Mouse (Mus musculus): ENCODE measurements around the gene Myh10. TPM values are rescaled to one million over a fixed set of nuclear protein-coding genes. Genes with fewer than 3 reads are reported as not detected.

Myh10 gene
- total and polyA plus RNA-seq, 3 experiments = 0.38 to 2.7 (median 0.62) TPM

GRCm38 (mm10) chr11:68655524-68655923 is 35.8 kb upstream of the Myh10 start:
- H3K27me3 ChIP-seq (replicated peaks) = no peaks in the 10 kb centered on the region
- TF ChIP-seq MAZ (IDR thresholded peaks at IDR 0.05; ENCODE audit: low read depth, low read length) (peak; percentile 66; the same call in 1 of the 2 replicates), BHLHE40 (IDR thresholded peaks at IDR 0.05; ENCODE audit: low read depth, low read length) (peak; percentile 55; the same call in 1 of the 2 replicates), UBTF (IDR thresholded peaks at IDR 0.05; ENCODE audit: low read depth, low read length) (no peak), ZC3H11A (IDR thresholded peaks at IDR 0.05; ENCODE audit: low read depth, low read length) (no peak), EP300 (IDR thresholded peaks at IDR 0.05; ENCODE audit: low read length) (peak; percentile 29; the same call in 1 of the 2 replicates), ETS1 (conservative IDR thresholded peaks at IDR 0.05; ENCODE audit: low read depth, low read length) (peak; percentile 86), ELF1 (IDR thresholded peaks at IDR 0.05; ENCODE audit: low read depth, low read length) (peak; percentile 16; the same call in 1 of the 2 replicates), NRF1 (IDR thresholded peaks at IDR 0.05; ENCODE audit: low read depth, low read length) (no peak), POLR2A (IDR thresholded peaks at IDR 0.05; ENCODE audit: low read depth, low read length) (no peak), HCFC1 (IDR thresholded peaks at IDR 0.05; ENCODE audit: low read depth, low read length) (0 out of 2 replicates have a peak, but pooled peaks have one; percentile 14), IRF4 (IDR thresholded peaks at IDR 0.05; ENCODE audit: low read depth, low read length) (peak; percentile 69), ZMIZ1 (IDR thresholded peaks at IDR 0.05; ENCODE audit: low read depth, low read length) (no peak), MEF2A (IDR thresholded peaks at IDR 0.05; ENCODE audit: borderline replicate concordance, low read depth, low read length) (peak; percentile 93), TCF12 (IDR thresholded peaks at IDR 0.05; ENCODE audit: low read depth, low read length) (0 out of 2 replicates have a peak, but pooled peaks have one; percentile 26), ZKSCAN1 (IDR thresholded peaks at IDR 0.05; ENCODE audit: borderline replicate concordance, low read depth, low read length) (no peak), MXI1 (IDR thresholded peaks at IDR 0.05; ENCODE audit: low read depth, low read length) (peak; percentile 54; the same call in 1 of the 2 replicates), JUND (conservative IDR thresholded peaks at IDR 0.05; ENCODE audit: low read depth, low read length) (no peak), MAX (IDR thresholded peaks at IDR 0.05; ENCODE audit: low read length) (peak; percentile 20; the same call in 1 of the 2 replicates)
- H3K4me2 ChIP-seq (ENCODE audit: insufficient read depth, low read depth, poor library complexity, severe bottlenecking) = no peak overlapping the region
- H3K9me3 ChIP-seq (replicated peaks; ENCODE audit: low read length) = no peaks in the 10 kb centered on the region
- H3K4me1 ChIP-seq (ENCODE audit: control insufficient read depth in 1 of 2, insufficient read depth in 2 of 2) = peaks cover 12 to 43% of the 10 kb centered on the region in 2 experiments
- H3K27ac ChIP-seq (ENCODE audit: insufficient read depth, low read depth) = no peak overlapping the region
- no peak overlapping the region for H3K9ac ChIP-seq (ENCODE audit: insufficient read depth, low read depth)
- no peaks in the 10 kb centered on the region for H3K36me3 ChIP-seq (replicated peaks in 1 of 2; ENCODE audit: control insufficient read depth in 1 of 2, insufficient read depth in 1 of 2, low read length in 1 of 2)
- H3K79me2 ChIP-seq (replicated peaks; ENCODE audit: control insufficient read depth, extremely low read depth, insufficient read depth, poor library complexity, severe bottlenecking) = no peaks in the 10 kb centered on the region
- peak; percentile 66 for DNase-seq (ENCODE audit: extremely low read depth)
- dilution Hi-C loops (cut with MboI; ENCODE audit: extremely low pct_ligation_motif_present, extremely low pct_unique_long_range_greater_than_20kb, low sequenced_read_pairs) = no loop called here
- in situ Hi-C loops (cut with MboI; ENCODE audit: low pct_ligation_motif_present, low pct_unique_long_range_greater_than_20kb, low sequenced_read_pairs) = no loop called here
- H3K4me3 ChIP-seq (replicated peaks in 1 of 3; ENCODE audit: low read depth in 2 of 3, low read length in 2 of 3, poor library complexity in 1 of 3) = no peak overlapping the region

DNA sequence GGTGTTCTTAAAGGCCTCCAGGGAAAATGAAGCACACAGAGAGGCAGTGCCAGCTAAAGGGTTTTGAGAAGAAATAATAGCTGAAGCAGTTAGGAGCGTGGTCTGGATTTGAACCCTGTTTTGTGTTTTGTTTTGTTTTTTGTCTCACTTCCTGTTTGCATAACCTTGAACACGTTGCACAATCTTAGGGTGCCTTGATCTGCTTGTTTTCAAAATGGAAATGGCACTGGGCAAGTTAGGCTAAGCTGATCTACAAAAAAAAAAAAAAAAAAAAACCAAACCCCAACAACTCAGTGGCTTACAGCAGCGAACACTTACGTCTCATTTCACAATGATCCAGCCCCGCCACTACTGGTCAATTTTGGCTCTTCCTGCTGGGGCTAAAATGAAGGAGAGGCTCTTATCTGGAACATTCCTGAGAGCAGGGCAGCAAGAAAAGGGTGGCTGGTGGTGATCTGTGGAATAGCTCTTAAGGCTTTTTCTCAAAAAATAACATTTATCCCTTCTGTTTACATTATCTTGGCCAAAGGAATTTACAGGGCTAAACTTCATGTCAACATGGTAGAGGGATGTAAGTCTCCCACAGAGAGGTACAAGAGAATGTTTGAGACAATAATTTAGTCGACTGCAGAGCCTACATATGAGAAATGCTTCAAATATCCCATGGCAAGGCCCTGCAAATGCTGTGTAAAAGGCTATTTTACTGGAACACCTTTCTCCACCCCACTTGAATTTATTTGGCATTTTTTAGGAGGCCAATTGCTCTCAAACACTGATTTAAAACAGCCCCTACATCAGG is 34.3 kb upstream of the Myh10 start:
- in situ Hi-C loops (cut with MboI; ENCODE audit: low pct_ligation_motif_present, low pct_unique_long_range_greater_than_20kb, low sequenced_read_pairs) = no loop called here

More for the DNA sequence above, 34.3 kb upstream of the Myh10 start:
- H3K36me3 ChIP-seq (replicated peaks in 1 of 2; ENCODE audit: control insufficient read depth in 1 of 2, insufficient read depth in 1 of 2, low read length in 1 of 2) = no peaks in the 10 kb centered on the region
- TF ChIP-seq ZNF384 (IDR thresholded peaks at IDR 0.05; ENCODE audit: low read depth, low read length) = 0 out of 2 replicates have a peak, but pooled peaks have one; percentile 11
- no peak for TF ChIP-seq MAZ (IDR thresholded peaks at IDR 0.05; ENCODE audit: low read depth, low read length)
- TF ChIP-seq RAD21 (IDR thresholded peaks at IDR 0.05; ENCODE audit: low read depth, low read length) = no peak
- TF ChIP-seq BHLHE40 (IDR thresholded peaks at IDR 0.05; ENCODE audit: low read depth, low read length) = no peak
- no peak for TF ChIP-seq E2F4 (IDR thresholded peaks at IDR 0.05; ENCODE audit: insufficient replicate concordance, low read depth, low read length)
- TF ChIP-seq POLR2A (IDR thresholded peaks at IDR 0.05; ENCODE audit: low read depth, low read length) = no peak
- TF ChIP-seq MEF2A (IDR thresholded peaks at IDR 0.05; ENCODE audit: borderline replicate concordance, low read depth, low read length) = no peak
- no peak for TF ChIP-seq SMC3 (IDR thresholded peaks at IDR 0.05; ENCODE audit: low read depth, low read length)
- no peaks in the 10 kb centered on the region for H3K27me3 ChIP-seq (replicated peaks)
- H3K4me3 ChIP-seq (replicated peaks in 1 of 3; ENCODE audit: low read depth in 2 of 3, low read length in 2 of 3, poor library complexity in 1 of 3) = no peak overlapping the region
- H3K9ac ChIP-seq (ENCODE audit: insufficient read depth, low read depth) = no peak overlapping the region
- no peak for DNase-seq (ENCODE audit: extremely low read depth)
- no peaks in the 10 kb centered on the region for H3K9me3 ChIP-seq (replicated peaks; ENCODE audit: low read length)
- dilution Hi-C loops (cut with MboI; ENCODE audit: extremely low pct_ligation_motif_present, extremely low pct_unique_long_range_greater_than_20kb, low sequenced_read_pairs) = no loop called here
- no peak overlapping the region for H3K27ac ChIP-seq (ENCODE audit: insufficient read depth, low read depth)
- H3K79me2 ChIP-seq (replicated peaks; ENCODE audit: control insufficient read depth, extremely low read depth, insufficient read depth, poor library complexity, severe bottlenecking) = no peaks in the 10 kb centered on the region
- no peak overlapping the region for H3K4me2 ChIP-seq (ENCODE audit: insufficient read depth, low read depth, poor library complexity, severe bottlenecking)
- H3K4me1 ChIP-seq (ENCODE audit: control insufficient read depth in 1 of 2, insufficient read depth in 2 of 2) = peaks cover 12 to 43% of the 10 kb centered on the region in 2 experiments
